Mouse (Mus musculus) brain, embryonic 14.5 days (tissue): ENCODE measurements around the gene Zfp667. TPM values are rescaled to one million over a fixed set of nuclear protein-coding genes. Genes with fewer than 3 reads are reported as not detected.
"Not testable (repeated sequence)": the region's sequence is repeated elsewhere in the genome, so short reads cannot be mapped to it uniquely, and the experiment has no call there.

Experiments
- DNase-seq: peaks from one replicate; pipeline ENCODE4 v3.0.0-alpha.2; 2011; ENCODE audit warnings: low read depth
- CTCF ChIP-seq: fragments of 200-500 bp; IDR thresholded peaks from 2 replicates; pipeline ENCODE4 v1.5.1; 2012; ENCODE audit warnings: inconsistent platforms, mild to moderate bottlenecking, moderate library complexity, borderline replicate concordance; ENCODE audit not compliant: insufficient read depth, insufficient read length; ENCODE audit errors: extremely low read depth
- POLR2A ChIP-seq: fragments of 200-500 bp; IDR thresholded peaks from 2 replicates; pipeline ENCODE4 v1.6.1; 2012; ENCODE audit warnings: mild to moderate bottlenecking, inconsistent platforms, borderline replicate concordance; ENCODE audit not compliant: poor library complexity, insufficient read depth, insufficient read length, severe bottlenecking; ENCODE audit errors: extremely low read depth
- polyA plus RNA-seq: library from polyadenylated mRNA; depleted of rRNA; stranded (reverse); fragments of >200 nt; gene quantifications from 2 replicates; pipeline ENCODE4 v1.2.3, GENCODE M21; 2012; rRNA removed

Gene Zfp667
- 5.9 and 7.6 TPM in 2 replicates for polyA plus RNA-seq

DNA sequence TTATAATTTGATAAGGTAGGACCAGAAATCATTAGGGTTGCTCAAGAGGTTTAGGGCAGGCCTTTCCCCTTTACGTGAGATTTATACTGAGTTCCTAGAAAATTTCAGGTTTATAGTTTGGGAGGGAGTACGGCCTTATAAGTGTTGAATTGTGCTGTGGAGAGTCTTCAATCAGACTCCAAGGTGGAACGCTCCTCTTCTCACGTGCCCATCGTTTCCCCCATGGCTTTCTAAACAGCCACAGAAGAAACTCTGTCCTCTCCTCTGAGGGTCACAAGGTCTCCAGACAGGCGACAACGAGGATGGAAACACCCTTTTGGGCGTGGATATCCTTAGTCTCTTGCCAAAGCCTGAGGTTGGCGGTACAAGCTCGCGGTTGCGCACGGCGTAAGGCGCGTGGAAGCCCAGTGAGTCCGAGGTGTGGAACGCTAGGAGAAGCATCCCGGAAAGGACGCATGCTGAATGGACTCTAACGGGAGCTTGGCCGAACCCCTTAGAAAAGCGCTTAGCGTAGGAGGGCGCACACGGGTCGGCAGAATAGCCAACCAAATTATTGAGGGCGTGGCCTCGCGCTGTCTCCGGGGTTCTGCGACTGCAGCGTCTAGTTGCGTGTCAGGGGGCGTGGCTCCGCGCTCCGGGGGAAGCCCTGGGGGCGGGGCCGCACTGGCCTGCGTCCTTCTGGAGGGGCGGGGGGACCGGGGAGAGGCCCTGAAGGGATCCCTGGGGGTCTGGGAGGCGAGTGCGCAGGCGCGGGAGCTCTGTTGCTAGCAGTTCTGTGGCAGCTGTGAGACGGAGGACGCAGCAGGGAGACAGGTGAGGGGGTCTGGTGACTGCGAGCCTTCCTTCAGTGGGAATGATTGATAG, at the start of gene Zfp667:
Gene Zfp667, plus strand, starts transcription at position 738 of the 864 bp plus-strand sequence.
- DNase-seq, result peak; percentile 99
- TF ChIP-seq CTCF, result no peak
- TF ChIP-seq POLR2A, result no peak

DNA sequence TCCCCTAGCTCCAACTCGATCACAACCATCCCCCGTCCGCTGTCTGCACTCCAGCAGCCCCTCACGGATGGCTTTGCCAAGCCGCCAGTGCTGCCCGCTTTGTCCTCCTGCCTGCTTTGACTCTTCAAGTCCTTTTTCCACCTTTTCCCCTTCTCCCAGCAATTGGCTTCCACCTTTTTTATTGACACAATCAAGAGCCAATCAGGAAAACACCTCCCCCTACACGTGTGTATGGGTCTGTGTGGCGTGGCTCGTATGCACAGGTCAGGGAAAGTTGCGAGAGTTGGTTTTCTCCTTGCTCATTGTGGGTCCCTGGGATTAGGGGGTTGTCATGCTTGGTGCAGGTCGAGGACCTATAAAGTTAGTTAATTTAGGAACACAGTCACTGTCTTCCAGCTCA, 46.6 kb upstream of the Zfp667 start:
- DNase-seq, result no peak
- TF ChIP-seq POLR2A, result no peak
- no peak for TF ChIP-seq CTCF

DNA sequence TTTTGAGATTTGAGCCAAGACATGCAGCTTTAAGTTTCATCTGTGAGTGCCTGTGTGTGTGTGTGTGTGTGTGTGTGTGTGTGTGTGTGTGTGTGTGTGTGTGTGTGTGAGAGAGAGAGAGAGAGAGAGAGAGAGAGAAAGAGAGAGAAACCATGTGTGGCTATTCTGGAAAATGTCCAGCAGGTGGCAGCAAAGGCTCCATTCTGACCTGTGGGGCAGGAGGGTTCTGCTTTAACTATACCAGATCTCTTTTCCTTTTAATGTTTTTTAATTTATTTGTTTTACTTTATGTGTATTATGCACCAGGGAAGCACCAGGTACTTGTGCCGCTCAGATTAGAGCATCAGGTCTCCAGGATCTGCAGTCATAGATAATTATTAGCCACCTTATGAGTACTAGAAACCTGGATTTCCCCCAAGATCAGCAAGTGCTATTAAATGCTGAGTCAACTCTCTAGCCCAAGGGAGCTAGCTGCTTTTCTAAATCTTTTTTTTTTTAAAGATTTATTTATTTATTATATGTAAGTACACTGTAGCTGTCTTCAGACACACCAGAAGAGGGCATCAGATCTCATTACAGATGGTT, 45.4 kb upstream of the Zfp667 start:
- TF ChIP-seq CTCF, result peak; percentile 62; the same call in 1 of the 2 replicates
- peak; percentile 20 for DNase-seq

- no peak for TF ChIP-seq CTCF
- no peak for TF ChIP-seq POLR2A
- DNase-seq, result no peak
These were observed 41.8 kb upstream of the Zfp667 start for GRCm38 (mm10) chr7:6244361-6245292.

DNA sequence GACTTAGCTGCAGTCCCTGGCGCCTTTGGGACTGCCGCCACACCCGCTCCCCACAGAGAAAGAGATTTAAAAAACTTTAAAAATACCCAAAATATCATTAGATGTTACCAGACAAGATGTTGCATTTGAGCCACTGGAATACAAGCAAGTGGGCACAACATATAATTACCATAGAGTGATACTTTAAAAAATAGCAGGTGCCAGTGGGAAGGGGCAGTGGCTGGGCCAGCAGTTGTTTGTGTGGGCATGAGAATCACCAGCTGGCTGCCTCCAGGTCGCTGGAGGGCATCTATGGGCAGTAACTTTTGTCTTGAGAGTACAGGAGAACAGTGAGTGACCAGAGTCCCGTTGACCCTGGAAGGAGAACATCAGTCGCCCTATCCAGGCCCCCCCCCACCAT, 34.0 kb upstream of the Zfp667 start, which contains the start of gene Epp13:
Gene Epp13, plus strand, starts transcription at position 301 of the 400 bp plus-strand sequence.
- no peak for TF ChIP-seq POLR2A
- TF ChIP-seq CTCF, result no peak
- no peak for DNase-seq

DNA sequence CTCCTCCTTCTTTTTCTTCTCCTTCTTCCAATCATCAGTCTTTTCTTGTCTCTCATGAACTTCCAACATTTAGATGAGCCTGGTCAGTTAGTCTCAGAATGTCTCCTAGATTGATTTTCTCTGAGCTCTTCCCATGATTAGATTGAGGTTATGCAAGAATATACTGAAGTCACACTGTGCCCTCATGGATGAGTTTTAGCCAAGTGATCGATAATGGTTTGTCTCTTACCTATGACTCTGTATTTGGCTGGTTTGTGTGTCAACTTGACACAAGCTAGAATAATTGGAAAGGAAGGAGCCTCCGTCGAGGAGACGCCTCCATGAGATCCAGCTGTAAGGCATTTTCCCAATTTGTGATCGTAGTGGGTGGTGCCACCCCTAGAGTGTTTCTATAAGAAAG, 31.9 kb upstream of the Zfp667 start:
- no peak for DNase-seq
- no peak for TF ChIP-seq CTCF
- no peak for TF ChIP-seq POLR2A

- TF ChIP-seq POLR2A, result no peak
- no peak for TF ChIP-seq CTCF
These were observed 29.0 kb upstream of the Zfp667 start for GRCm38 (mm10) chr7:6257386-6257785.

DNA sequence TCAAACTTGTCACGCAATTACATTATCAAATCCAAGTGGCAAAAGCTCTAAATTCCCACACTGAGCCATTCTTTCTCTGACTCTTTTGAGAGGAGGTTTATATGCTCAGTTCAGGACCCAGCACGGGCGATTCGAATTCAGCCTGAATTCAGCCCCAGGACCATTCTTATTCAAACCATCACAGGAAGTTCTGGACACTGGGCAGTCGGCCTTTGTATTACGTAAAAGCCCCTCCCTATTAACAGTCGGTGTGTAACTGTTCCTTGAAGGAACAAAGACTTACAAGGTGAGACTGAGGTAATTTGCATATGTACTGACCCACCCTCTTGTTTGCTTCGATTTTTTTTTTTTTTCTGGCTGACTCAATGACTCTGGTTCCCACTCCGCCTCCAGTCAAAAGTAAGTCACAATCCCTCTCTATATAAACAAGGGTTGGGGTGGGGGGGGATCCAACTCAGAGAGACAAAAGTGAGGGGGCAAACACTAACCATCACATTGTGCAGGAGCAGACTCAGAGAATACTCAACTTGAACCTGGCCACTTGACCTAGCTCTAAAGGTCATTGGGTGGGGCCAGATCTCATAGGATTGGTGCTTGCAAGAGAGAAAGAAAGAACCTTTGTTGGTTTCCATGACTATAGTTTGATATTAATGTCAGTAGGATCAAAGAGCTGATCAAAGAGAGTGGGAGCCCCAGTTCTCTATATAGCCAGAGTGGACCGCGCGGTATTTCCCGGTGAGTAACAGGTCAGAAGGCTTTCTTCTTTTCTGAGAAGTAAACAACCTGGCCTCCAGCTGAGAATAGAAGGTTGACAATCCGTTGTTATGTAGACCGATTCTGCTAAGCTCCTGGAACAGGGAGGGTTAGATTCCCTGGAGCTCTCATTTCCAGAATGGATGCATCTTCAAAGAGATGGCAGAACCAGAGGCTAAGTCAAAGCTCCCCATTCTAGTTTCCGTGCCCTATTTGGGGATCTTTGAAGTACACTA, 27.9 kb upstream of the Zfp667 start:
- TF ChIP-seq POLR2A (no peak), CTCF (no peak)
- no peak for DNase-seq

More at GRCm38 (mm10) chr7:6257386-6257785, 29.0 kb upstream of the Zfp667 start:
- no peak for DNase-seq

GRCm38 (mm10) chr7:6260004-6260403, 26.4 kb upstream of the Zfp667 start:
- not testable (repeated sequence) for DNase-seq

GRCm38 (mm10) chr7:6262120-6262519, 24.3 kb upstream of the Zfp667 start:
- DNase-seq, result no peak
- no peak for TF ChIP-seq POLR2A
- TF ChIP-seq CTCF, result no peak; the same call in 1 of the 2 replicates

- DNase-seq, result no peak
- TF ChIP-seq CTCF, result no peak
- no peak for TF ChIP-seq POLR2A
These were observed 23.4 kb upstream of the Zfp667 start for GRCm38 (mm10) chr7:6262984-6263383.

GRCm38 (mm10) chr7:6265695-6266094, 20.7 kb upstream of the Zfp667 start:
- peak; percentile 50; the same call in 1 of the 2 replicates for TF ChIP-seq CTCF
- TF ChIP-seq POLR2A, result no peak
- no peak for DNase-seq
